Mouse (Mus musculus) embryonic facial prominence, embryonic 11.5 days (tissue): ENCODE results near the gene Pkn2. TPM values are rescaled to one million over a fixed set of nuclear protein-coding genes. Genes with fewer than 3 reads are reported as not detected.

Experiments
- ATAC-seq: fragments of 200-750 bp; cut with Nextera tagmentation; replicated peaks from 2 replicates; pipeline ENCODE4 v1.8.0; 2017; ENCODE audit warnings: low read depth; ENCODE audit not compliant: insufficient number of reproducible peaks, low FRiP score, low TSS enrichment
- DNase-seq: peaks from one replicate; pipeline ENCODE4 v3.0.0-alpha.2; 2015; ENCODE audit warnings: low spot score
- H3K27ac ChIP-seq: fragments of 300-500 bp; sonication (generic); replicated peaks from 2 replicates; pipeline ENCODE4 v1.5.1; 2014; ENCODE audit warnings: mild to moderate bottlenecking, low read depth, low read length, control low read depth
- H3K27me3 ChIP-seq: fragments of 300-500 bp; sonication (generic); 2 replicates; pipeline ENCODE4 v1.6.1; 2014; ENCODE audit warnings: mild to moderate bottlenecking, low read length, moderate library complexity, mixed read lengths; ENCODE audit not compliant: control insufficient read depth, insufficient read depth
- H3K36me3 ChIP-seq: fragments of 300-500 bp; sonication (generic); replicated peaks from 2 replicates; pipeline ENCODE4 v1.6.1; 2014; ENCODE audit warnings: low read depth, mild to moderate bottlenecking, low read length, moderate library complexity, mixed read lengths; ENCODE audit not compliant: control insufficient read depth, insufficient read depth
- H3K4me1 ChIP-seq: fragments of 300-500 bp; sonication (generic); 2 replicates; pipeline ENCODE4 v1.6.1; 2014; ENCODE audit warnings: low read length, mixed read lengths; ENCODE audit not compliant: control insufficient read depth, insufficient read depth
- H3K4me2 ChIP-seq: fragments of 300-500 bp; sonication (generic); 2 replicates; pipeline ENCODE4 v1.6.1; 2014; ENCODE audit warnings: low read depth, mild to moderate bottlenecking, control low read depth, low read length, moderate library complexity
- H3K4me3 ChIP-seq: fragments of 300-500 bp; sonication (generic); 2 replicates; pipeline ENCODE4 v1.5.1; 2014; ENCODE audit warnings: low read depth, low read length, control low read depth
- H3K9ac ChIP-seq: fragments of 300-500 bp; sonication (generic); replicated peaks from 2 replicates; pipeline ENCODE4 v1.6.1; 2014; ENCODE audit warnings: mild to moderate bottlenecking, control low read depth, low read length
- H3K9me3 ChIP-seq: fragments of 300-500 bp; sonication (generic); replicated peaks from 2 replicates; pipeline ENCODE4 v1.6.1; 2016; ENCODE audit warnings: mild to moderate bottlenecking, low read length, inconsistent platforms, mixed read lengths; ENCODE audit not compliant: control insufficient read depth
- WGBS: fragments of 180-500 bp; shearing (Covaris S2); extraction: QIAGEN DNeasy Blood & Tissue Kit; methylation state at CpG from one replicate; pipeline ENCODE4 v1.1.7; 2014; 5-methylcytosine and 5-hydroxymethylcytosine counted together
- polyA plus RNA-seq: library from polyadenylated mRNA; unstranded; fragments of >200 nt; fragmentation: Nextera tagmentation; extraction: Ambion mirVana; gene quantifications from 2 replicates; pipeline ENCODE4 v1.2.1, GENCODE M21; 2014

Pkn2 gene
- polyA plus RNA-seq, 1 experiment from 2014 or later: 54.4 TPM

DNA sequence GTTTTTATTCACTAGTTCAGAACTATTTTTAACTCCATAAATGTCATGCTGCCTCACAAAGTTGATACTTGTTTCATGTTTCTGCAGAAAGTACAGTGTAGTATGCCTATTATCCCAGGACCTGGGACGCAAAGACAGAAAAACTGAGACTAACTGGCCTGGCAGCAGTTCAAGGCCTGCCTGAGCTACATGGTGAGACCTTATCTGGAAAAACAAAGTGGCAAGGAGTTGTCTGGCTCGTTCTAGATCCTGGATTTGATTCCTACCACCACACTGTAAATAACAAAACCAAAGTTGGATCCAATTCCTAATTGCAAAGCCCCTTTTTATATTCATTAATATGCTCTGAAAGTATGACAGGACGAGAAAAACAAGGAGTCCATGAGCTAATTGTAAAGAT, 25.0 kb downstream of the Pkn2 start:
- Histone ChIP-seq H3K9ac (no peak overlapping the region), H3K4me1 (no peaks in the 10 kb centered on the region), H3K27ac (no peak overlapping the region), H3K4me3 (no peak overlapping the region), H3K4me2 (no peak overlapping the region), H3K9me3 (no peaks in the 10 kb centered on the region), H3K27me3 (no peaks in the 10 kb centered on the region), H3K36me3 (no peaks in the 10 kb centered on the region)
- WGBS: 79% methylated on average over 3 of the region's 3 CpGs
- DNase-seq (no peak), ATAC-seq (no peak)

DNA sequence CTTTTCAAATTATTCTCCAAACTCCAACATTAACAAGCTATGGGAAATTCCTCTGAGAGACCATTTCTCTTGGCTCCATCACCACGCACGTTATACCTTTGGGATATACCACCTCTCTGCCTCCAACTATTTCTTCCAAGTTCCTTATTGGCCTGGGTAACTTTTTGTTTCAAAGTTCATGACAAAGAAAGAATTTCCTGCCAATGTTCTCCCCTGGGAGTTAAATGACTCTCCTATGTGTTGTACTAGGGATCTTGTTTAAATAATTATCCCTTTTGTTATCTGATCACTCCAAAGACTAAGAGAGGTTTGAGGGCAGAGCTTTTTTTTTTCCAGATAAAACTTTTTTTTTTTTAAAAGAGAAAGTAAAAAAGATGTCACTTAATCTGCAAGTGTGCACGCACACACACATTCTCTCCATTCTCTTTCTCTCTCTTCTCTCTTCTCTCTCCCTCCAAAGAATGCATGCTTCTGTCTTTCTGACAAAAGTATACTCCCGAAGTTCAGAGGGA, 25.8 kb downstream of the Pkn2 start:
- Histone ChIP-seq H3K9ac (no peak overlapping the region), H3K4me3 (no peak overlapping the region), H3K27ac (no peak overlapping the region), H3K27me3 (no peaks in the 10 kb centered on the region), H3K36me3 (no peaks in the 10 kb centered on the region), H3K9me3 (no peaks in the 10 kb centered on the region), H3K4me1 (no peaks in the 10 kb centered on the region), H3K4me2 (no peak overlapping the region)
- WGBS: 74% methylated on average over 4 of the region's 4 CpGs
- DNase-seq (no peak), ATAC-seq (no peak)

DNA sequence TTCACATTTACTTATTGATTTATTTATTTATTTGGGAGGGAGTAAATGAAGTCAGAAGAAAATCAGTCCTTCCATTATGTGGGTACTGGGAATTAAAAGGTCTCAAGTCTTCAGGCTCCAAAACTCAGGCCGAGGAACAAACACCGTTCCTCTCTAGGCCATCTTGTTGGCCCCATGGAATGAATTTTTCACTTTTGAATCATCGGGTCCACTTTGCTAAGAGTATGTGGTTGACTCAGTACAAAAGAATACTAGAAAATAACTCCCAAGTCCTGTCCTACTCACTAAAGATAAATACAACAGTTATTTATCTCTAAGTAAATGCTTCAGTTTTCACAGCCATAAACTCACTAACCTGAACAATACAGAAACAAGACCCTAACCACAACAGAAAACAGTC, 28.9 kb downstream of the Pkn2 start:
- no peak overlapping the region for H3K27ac ChIP-seq
- H3K4me1 ChIP-seq: no peaks in the 10 kb centered on the region
- WGBS: 97% methylated on average over 3 of the region's 3 CpGs
- DNase-seq: no peak
- H3K4me3 ChIP-seq: no peak overlapping the region
- H3K36me3 ChIP-seq: no peaks in the 10 kb centered on the region
- no peaks in the 10 kb centered on the region for H3K27me3 ChIP-seq
- no peaks in the 10 kb centered on the region for H3K9me3 ChIP-seq
- H3K4me2 ChIP-seq: no peak overlapping the region
- no peak overlapping the region for H3K9ac ChIP-seq
- ATAC-seq: no peak

DNA sequence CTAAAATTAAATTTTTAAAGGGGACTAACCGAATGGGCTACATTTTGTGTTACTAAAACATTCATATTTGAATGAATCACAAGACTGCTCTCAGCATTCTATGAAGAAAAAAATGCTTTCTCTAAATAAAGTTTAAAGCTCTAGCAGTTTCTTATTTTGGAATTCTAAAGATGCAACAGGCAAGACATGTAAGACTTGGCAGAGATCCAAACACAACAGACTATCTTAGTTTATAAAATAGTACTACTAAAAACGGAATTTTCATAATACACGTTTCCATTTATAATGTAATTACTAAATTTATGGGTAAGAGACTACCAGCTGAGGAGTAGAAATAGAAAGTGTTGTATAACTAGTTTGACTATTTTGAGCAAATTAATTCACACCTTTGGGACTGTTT, 30.2 kb downstream of the Pkn2 start:
- WGBS: 89% methylated on average over 3 of the region's 3 CpGs
- DNase-seq (no peak), ATAC-seq (no peak)
- H3K27me3 ChIP-seq: no peaks in the 10 kb centered on the region
- no peaks in the 10 kb centered on the region for H3K36me3 ChIP-seq
- no peaks in the 10 kb centered on the region for H3K9me3 ChIP-seq
- H3K9ac ChIP-seq: no peak overlapping the region
- H3K4me2 ChIP-seq: no peak overlapping the region
- H3K4me3 ChIP-seq: no peak overlapping the region
- no peak overlapping the region for H3K27ac ChIP-seq
- no peaks in the 10 kb centered on the region for H3K4me1 ChIP-seq

DNA sequence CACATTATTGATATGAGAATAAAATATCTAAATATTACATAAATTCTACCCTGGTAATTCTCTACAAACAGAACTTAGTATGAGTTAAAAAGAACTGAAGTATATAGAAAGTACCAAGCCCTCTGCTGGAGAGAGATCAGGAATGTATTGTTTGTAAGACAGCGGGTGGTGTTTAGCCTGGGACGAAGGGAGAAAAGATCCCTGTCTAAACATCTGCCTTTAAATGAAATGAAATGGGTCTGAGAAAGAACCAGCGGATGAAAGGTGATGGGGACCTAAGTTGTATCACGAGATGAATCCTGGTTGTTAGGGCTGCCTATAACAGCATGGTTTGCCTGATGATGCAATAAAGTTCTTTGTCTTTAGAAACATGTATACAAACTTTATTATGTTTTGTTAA, 41.8 kb downstream of the Pkn2 start:
- Histone ChIP-seq H3K4me1 (no peaks in the 10 kb centered on the region), H3K4me2 (no peak overlapping the region), H3K27me3 (no peaks in the 10 kb centered on the region), H3K9ac (no peak overlapping the region), H3K27ac (no peak overlapping the region), H3K9me3 (no peaks in the 10 kb centered on the region), H3K4me3 (no peak overlapping the region), H3K36me3 (no peaks in the 10 kb centered on the region)
- DNase-seq (no peak), ATAC-seq (no peak)
- 62% methylated on average over 4 of the region's 4 CpGs for WGBS

DNA sequence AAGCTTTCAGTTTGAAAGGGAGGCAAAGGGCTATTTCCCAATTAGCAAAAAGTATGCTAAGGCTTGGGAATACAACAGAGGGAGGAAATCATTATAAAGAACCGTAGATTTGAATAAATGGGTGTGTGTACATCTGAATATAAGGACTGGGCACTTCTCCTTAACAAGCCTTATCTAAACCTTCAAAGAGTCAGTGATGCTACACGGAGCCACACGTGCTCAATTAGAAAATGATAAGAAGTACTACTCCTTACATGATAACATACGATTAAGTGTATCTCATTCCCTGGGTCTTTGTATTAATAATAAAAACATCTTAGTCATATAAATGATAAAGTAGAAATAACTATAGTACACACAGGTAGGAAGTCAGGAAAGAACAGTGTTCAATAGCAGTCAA, 47.0 kb downstream of the Pkn2 start:
- no peaks in the 10 kb centered on the region; the same call in 1 of the 2 replicates for H3K36me3 ChIP-seq
- no peaks in the 10 kb centered on the region for H3K27me3 ChIP-seq
- no peak overlapping the region for H3K4me2 ChIP-seq
- no peaks in the 10 kb centered on the region for H3K9me3 ChIP-seq
- ATAC-seq (no peak), DNase-seq (no peak)
- H3K27ac ChIP-seq: no peak overlapping the region
- no peak overlapping the region for H3K4me3 ChIP-seq
- 94% methylated on average over 4 of the region's 4 CpGs for WGBS
- H3K4me1 ChIP-seq: no peaks in the 10 kb centered on the region
- H3K9ac ChIP-seq: no peak overlapping the region

DNA sequence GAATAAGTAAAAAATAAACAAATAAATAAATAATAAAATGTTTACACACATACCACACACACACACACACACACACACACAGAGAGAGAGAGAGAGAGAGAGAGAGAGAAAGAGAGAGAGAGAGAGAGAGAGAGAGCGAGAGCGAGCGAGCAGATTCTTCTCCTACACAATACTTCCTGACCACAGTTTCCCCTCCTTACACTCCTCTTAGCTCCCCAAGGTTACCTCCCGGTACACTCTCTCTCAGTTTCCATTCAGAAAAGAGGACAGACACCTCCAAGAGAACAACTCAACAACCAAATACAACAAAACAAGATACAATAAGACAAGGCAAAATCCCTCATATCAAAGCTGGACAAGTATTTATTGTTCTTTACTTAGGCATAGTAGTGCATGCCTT, 47.8 kb downstream of the Pkn2 start:
- no peaks in the 10 kb centered on the region for H3K27me3 ChIP-seq
- ATAC-seq (no peak), DNase-seq (no peak)
- H3K27ac ChIP-seq: no peak overlapping the region
- no peak overlapping the region for H3K4me3 ChIP-seq
- 98% methylated on average over 4 of the region's 4 CpGs for WGBS
- H3K9me3 ChIP-seq: no peaks in the 10 kb centered on the region
- no peak overlapping the region for H3K9ac ChIP-seq
- H3K4me1 ChIP-seq: no peaks in the 10 kb centered on the region
- H3K4me2 ChIP-seq: no peak overlapping the region
- no peaks in the 10 kb centered on the region; the same call in 1 of the 2 replicates for H3K36me3 ChIP-seq

DNA sequence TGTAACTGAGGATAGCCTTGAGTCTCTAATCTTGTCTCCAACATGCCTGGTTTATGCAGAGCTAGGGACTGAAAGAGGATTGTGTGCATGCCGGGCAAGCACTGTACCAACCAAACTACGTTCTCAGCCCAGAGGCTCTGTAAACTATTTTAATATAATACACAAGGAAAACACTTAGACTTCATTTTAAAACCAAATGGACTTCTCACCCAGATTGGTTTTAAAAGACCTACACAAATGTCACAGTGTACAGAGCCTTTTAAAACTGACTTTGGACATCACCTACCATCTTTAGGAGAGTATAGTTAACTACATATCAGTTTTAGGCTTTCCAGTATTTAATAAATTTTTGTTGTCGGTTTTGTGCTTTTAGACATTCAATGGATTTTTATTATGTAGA, 48.9 kb downstream of the Pkn2 start:
- H3K4me3 ChIP-seq: no peak overlapping the region
- H3K9ac ChIP-seq: no peak overlapping the region
- ATAC-seq (no peak), DNase-seq (no peak)
- no peaks in the 10 kb centered on the region; the same call in 1 of the 2 replicates for H3K36me3 ChIP-seq
- no peak overlapping the region for H3K27ac ChIP-seq
- WGBS: 93% methylated on average over 3 of the region's 3 CpGs
- H3K27me3 ChIP-seq: no peaks in the 10 kb centered on the region
- H3K9me3 ChIP-seq: no peaks in the 10 kb centered on the region
- no peaks in the 10 kb centered on the region for H3K4me1 ChIP-seq
- H3K4me2 ChIP-seq: no peak overlapping the region
